Mouse (Mus musculus): Measurements from ENCODE around the gene Pmm1. TPM values are rescaled to one million over a fixed set of nuclear protein-coding genes. Genes with fewer than 3 reads are reported as not detected.
A peak's percentile ranks its signal among the peaks of the same experiment; 100 is the strongest.
"Not testable (repeated sequence)": the region's sequence is repeated elsewhere in the genome, so short reads cannot be mapped to it uniquely, and the experiment has no call there.

Gene Pmm1
- total RNA-seq, 2 experiments from 2014 or later: 23.0 to 28.8 TPM

DNA sequence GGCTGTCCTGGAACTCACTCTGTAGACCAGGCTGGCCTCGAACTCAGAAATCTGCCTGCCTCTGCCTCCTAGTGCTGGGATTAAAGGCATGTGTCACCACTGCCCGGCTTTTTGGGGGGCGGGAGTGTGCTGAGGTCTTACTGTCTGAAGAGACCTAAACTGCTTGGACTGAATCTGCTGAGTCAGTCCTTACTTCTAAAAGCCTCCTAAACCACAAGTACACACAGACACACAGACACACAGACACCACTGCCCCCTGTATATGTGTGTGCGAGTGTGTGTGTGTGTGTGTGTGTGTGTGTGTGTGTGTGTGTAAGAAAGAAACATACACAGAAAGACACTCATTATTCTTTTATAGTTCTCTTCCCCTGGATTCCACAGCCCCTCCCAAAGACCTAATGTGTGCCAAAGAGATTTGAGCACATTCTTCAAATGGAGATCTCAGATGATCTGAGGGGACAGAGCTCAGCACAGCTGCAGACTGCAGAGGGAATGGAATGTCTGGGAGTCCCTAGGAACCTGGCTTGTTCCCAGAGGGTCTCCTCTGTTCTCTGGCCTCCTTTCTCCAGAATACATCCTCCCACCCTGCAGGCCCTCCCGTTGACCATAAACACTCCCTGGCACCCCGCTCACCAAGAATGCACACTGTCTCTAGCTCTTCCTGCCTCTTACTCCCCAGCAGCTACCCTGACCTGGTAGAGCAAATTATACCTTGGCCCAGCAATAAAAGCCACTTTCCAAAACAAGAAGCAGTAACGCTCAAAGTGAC lies 24.7 kb downstream of the Pmm1 start:
- intact Hi-C loops (cut with DNase I): no loop called here
- DNase-seq: no peak

DNA sequence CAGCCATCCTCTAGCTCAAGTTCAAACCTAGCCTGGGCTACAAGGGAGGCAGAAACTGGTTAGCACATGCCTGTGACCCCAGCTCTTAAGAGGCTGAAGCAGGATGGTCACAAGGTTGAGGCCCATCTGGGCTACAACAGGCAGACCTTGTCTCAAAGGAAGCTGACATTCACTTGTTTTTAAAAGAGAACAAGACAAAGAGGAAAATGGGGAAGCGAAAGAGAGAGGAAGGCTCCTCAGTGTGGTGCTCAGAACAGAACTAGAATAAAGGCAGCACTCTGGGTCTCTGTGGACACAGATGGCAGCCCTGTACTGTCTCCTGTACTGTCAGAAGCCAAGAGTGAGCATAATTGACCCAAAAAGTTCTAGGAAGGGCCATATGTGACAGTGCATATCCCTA lies 26.7 kb downstream of the Pmm1 start:
- intact Hi-C loops (cut with DNase I): no loop called here
- no peak for DNase-seq

DNA sequence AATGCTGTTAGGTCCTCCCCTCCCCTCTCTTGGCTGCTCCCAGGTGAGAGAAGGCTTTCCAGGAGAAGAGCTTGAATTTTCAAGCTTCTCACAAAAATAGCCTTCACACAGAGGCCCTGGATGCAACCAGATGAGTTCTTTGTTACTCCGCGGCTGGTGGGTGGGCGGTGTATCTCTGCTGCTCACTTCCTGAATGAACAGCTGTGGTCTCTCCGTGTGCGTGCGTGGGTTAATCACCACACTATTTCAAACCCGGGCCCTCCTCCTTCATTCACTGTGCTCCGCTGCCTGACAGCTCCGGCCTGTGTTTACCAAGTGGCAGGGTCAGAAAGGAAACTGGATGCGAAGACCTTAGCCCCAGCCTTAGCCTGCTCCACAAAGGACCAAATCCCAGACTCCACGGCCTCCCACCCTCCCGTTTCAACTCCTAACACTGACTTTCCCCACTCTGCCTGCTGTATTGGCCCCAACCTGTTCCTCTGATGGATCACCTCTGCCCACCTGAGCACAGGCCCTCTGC lies 27.7 kb downstream of the Pmm1 start:
- DNase-seq: no peak
- intact Hi-C loops (cut with DNase I): no loop called here

DNA sequence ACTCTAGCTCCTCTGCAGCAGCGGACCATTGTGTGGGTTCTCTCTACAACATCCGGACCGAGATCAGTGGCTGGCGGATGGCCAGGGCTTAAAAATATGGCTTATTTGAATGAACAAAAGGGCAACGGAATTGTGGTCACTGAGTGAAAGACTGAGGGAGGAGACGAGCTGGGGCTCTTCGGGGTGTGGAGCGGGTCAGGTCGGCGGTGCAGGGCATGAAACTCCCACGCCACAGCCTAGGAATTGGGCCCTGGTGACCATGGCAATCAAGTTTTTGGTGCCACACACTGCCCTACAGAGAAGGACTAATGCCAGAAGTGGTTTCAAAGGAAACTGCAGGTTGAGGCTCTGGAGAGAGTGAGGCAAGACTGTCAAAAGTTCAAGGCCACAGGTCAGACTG lies 32.5 kb downstream of the Pmm1 start:
- DNase-seq: peak; percentile 52 to 61
- intact Hi-C loops (cut with DNase I): no loop called here

DNA sequence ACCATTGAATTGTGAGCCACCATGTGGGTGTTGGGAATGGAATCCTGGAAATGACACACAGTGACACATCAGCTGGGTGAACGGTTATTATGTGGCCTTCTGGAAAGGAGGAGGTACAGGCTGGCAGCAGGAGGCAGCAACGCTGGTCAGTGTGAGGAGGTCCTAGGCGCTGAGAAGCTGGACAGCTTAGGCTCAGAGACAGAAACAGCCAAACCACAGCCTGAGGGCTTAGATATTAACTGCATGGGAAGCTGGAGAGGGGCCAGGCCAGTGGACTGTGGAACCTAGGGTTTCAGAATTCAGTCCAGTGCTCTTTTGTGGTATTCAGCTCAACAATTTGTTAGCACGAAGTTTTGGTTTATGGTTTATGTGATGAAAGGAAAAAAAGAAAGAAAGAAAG lies 33.0 kb downstream of the Pmm1 start:
- no peak for DNase-seq
- intact Hi-C loops (cut with DNase I): no loop called here

DNA sequence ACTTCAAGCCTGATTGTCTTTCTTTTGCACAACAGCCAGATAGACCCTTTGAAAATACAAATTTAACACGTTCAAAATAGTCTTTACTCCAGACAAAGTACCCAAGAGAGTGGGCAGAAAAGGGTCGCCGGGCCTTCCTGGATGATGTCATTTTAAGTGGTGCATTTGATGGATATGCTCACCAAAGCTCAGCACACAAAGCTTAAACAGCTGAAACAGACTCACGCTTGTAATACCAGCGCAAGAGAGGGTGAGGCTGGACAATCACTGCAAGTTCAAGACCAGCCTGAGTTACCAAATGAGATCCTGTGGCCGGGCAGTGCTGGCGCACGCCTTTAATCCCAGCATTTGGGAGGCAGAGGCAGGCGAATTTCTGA lies 34.3 kb downstream of the Pmm1 start:
- no peak for DNase-seq
- intact Hi-C loops (cut with DNase I): no loop called here

DNA sequence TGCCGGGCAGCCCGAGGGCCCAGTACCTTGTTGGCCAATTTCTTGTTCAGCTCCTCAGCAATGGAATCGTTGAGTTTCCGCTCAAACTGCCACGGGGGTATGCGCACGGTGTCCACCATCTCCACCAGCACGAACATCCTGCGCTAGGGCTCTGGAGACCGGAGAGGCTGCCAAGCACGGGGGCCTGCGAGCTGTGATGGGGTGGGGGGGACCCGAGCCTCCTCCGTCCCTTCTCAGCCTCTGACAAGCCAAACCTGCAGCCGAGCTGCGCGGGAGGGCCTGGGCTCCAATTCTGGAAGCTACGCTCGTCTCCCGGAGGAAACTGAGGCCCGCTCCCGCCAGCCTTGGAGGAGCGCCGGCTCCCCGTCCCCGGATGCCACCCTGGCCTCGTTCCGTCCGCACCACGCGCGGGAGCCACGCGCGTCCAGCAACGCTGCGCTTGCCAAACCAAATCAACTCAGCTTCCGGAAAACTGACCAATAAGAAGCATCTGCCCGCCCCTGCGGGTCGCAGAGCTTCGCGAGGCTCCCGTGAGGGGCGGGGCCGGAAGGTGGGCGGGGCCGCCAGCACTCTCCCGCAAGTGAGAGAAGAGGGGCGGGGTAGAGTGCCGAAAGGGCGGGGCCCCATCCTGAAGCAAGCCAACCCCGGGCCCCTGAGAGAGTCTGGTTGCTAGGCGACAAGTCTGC lies 34.8 kb downstream of the Pmm1 start, which contains the start of gene Polr3h:
TSS of gene Polr3h (minus strand) at position 481 of the 686 bp plus-strand sequence.
- intact Hi-C loops (cut with DNase I): no loop called here
- DNase-seq: peak; percentile 93 to 96

DNA sequence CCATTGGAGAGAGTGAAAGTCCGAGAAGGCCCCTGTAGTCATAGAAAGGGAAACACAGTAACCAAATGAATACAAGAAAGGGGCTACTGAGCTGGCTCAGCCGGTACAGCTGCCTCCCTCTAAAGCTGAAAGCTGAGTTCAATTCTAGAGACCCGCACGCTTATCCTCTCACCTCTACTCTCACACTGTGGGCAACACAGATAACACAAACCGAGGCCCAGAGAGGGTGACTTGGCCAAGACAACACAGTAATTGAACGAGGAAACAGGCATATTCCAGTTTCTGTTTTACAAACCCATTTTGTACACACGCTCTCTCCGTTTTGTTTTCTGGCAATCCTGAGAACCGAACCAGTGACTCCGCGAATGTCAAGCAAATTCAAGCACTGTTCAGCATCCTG lies 35.8 kb downstream of the Pmm1 start:
- DNase-seq: no peak
- intact Hi-C loops (cut with DNase I): no loop called here

DNA sequence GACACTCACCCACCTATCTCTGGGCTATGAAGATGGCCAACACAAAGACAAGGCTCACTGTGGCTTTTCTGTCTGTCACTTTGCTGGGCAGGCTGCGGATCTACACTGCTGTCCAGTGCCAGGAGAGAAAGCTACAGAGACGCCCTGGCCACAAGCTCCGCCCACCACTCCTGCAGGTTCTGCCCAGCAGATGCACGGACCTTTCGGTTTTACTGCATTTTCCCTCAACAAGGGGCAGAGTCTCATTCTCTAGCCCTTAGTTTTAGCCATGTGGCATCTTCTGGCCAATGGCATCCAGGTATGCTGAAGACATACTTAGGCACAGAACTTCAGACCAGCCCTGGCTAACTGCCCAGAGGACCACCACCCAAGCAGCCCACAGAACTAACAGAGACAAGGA lies 39.5 kb downstream of the Pmm1 start:
- no peak for DNase-seq
- intact Hi-C loops (cut with DNase I): no loop called here

DNA sequence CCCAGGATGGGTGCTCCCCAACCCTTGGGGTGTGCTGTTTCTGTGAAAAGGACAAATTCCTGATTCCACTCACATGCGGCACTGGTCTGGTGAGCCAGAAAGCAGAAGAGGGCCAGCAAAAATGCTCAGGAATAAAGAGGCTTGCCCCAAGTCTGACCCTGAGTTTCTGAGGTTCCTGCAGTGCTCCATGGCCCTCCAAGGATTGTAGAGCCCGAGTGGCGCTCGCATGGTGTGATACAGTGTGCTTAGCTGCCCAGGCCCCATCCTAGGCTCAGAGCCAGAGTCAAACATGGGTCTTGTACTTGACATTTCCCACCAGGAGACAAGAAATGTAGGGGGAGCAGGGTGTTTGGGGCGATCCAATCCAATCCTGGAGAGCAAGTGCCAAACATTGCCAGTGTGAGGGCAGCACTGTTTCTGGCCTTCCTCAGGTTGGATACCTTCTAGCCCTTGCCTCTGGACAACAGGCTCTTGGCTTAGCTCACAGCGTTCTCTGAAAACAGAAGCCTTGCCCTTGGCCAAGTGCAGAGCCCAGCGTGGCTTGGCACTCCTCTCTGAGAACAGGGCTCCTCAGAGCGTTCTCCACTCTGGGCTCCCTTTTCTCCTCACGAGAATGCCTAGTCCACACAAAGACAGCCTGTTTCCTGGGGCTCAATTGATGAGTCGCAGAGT lies 40.0 kb downstream of the Pmm1 start:
- intact Hi-C loops (cut with DNase I): no loop called here

DNA sequence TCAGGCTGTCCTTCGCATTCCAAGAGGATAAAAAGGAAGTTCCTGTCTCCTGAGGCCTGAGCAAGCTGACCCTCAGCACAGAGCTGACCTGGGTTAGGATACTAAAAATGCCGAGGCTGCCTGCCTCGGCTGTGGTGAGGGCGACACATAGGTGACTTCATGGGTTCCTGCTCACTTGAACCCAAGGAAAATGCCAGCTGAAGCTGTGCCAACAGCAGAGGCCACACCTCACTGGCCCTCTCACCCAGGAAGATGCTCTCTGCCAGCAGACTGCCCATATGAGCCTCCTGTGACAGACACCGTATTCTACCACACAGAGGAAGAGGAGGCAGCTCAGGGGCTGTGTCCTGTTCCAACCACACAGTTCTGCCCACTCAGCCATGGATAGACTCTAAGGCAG lies 41.7 kb downstream of the Pmm1 start:
- intact Hi-C loops (cut with DNase I): no loop called here
- DNase-seq: no peak

More for the DNA sequence above, 40.0 kb downstream of the Pmm1 start:
- no peak for DNase-seq

DNA sequence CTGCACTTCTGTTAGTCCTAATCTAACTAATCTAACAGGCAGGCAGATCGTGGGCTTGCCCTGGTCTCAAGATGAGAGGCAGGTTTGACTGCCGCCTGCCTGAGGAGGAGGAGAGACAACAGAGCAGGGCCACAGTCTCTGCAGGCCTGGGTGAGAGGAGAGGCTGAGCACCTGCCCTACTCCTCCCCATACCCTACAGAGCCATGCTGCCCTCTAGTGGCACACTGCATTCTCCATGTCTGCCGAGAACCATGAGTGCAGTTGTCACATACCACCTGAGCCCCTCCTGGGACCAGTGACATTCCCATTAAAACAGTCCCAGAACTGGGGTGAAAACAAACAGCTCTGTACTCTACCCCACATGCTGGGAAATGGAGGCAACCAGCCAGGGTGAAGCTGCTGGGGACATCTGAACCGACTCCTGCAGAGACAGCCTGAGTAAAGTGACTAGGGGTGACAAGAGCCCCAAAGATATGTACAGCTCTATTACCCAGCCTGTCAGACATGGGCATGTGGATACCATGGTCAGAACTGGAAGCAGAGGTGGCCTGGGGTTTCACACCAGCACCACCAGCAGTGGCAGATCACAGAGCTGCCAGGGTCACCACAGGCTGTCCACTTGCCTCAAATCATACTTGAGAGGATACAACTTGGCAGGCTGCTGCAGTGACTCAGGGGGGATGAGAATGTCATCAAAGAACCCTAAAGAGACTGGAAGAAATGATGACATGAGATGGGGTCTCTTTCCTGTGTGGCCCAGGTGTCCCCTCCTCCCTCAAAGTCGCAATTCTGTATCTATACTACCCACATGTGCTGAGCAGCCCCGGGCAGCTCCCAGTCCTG lies 42.9 kb downstream of the Pmm1 start:
- intact Hi-C loops (cut with DNase I): no loop called here
- peak; percentile 79 to 86 for DNase-seq

DNA sequence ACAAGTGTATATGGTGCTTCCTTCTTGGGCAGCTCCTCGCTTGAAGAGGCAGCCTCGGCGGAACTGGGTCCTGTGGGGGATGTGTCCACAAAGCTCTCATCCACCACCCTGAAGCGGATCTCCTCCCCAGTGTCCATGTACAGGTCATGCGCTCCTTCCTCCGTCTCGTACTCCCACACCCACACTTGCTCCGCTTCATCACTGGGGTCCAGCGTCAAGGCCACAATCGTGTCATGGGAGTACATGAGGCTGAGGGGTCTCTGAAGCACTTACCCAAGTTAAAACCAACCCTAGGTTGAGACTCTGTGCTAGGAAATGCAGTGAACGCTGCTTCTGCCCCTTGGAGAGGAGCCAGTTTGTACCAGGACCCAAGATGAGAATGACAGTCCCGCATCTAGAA lies 43.5 kb downstream of the Pmm1 start:
- DNase-seq: no peak
- intact Hi-C loops (cut with DNase I): no loop called here

DNA sequence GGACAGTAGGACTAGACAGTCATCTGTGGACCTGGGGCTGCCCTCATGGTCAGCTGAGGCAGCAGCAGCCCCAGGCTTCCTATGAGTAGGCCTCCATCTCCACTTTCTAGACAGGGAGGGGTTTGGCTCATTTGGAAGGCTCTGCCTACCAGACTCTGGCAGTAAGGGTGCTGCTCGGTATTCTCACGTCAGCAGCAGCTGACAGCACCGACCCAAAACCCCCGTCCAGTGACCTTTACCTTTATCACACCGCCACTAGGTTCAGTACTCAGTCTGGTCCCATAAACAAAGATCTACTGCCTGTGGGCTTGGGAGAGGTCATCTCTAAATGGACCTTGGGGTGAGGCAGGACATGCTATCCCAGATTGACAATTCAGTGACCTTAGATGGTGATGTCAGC lies 45.1 kb downstream of the Pmm1 start:
- intact Hi-C loops (cut with DNase I): no loop called here

DNA sequence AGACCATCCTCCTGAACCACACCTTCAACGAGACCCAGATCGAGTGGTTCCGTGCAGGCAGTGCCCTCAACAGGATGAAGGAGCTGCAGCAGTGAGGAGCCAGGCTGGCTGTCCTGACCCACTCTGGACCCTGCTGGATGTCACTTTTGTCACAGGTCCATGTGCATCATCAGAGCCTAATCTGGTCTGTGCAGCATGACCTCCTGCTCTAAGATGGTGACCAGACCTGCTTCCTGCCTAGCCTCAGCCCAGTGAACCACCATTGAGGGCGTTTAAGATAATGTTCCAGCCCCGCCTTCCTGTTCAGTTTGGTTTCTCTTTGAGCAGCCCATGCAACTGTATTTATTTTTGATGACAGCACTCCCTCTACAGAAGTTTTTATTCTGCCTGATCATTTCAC lies 46.1 kb downstream of the Pmm1 start:
- DNase-seq: no peak
- intact Hi-C loops (cut with DNase I): no loop called here

More for the DNA sequence above, 45.1 kb downstream of the Pmm1 start:
- DNase-seq: no peak

DNA sequence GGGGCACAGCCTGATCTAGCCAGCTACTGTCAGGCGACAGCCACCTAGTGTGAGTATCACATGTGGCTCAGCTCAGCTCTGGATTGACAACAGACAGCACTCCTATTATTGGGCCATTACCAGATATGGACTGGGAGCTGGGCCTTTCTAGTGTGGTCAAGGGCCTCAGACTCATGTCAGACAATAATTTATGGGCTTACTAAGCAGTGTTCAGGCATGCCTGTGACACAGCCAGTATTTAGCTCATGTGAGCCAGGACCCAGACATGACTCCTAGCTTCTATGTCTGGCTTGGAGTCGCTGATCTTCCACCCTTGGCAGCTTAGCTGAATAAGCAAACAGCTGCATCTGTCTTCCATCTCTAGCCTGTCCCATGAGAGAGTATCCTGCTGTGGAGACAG lies 48.2 kb downstream of the Pmm1 start:
- intact Hi-C loops (cut with DNase I): no loop called here

DNA sequence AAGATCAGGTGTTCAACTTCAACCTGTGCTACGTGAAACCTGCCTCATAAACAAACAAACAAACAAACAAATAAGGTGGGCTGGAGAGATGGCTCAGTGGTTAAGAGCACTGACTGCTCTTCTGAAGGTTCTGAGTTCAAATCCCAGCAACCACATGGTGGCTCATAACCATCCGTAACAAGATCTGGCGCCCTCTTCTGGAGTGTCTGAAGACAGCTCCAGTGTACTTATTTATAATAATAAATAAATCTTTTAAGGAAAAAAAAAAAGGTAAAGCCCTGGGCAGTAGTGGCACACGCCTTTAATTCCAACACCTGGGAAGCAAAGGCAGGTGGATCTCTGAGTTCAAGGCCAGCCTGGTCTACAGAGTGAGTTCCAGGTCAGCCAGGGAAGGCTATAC lies 52.0 kb downstream of the Pmm1 start:
- intact Hi-C loops (cut with DNase I): not testable (repeated sequence)

More for the DNA sequence above, 48.2 kb downstream of the Pmm1 start:
- DNase-seq: no peak

DNA sequence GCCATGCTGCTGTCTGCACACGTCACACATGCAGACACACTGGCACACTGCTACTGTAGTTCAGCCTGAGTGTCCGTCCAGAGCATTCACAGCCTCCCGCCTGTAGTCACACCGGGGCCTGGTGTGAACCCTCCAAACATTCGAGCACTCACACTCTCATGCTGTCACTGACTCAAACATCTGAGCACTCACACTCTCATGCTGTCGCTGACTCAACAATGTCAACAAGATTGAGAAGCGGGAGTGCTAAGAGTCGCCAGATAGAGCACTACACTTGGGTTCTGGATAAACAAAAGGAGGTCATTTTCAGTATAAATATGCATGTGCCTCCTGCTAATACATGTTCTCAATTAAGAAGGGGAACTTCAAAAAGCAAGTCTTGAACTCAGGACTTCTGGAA lies 52.8 kb downstream of the Pmm1 start:
- intact Hi-C loops (cut with DNase I): no loop called here
- DNase-seq: no peak

More for the DNA sequence above, 52.0 kb downstream of the Pmm1 start:
- not testable (repeated sequence) for DNase-seq

DNA sequence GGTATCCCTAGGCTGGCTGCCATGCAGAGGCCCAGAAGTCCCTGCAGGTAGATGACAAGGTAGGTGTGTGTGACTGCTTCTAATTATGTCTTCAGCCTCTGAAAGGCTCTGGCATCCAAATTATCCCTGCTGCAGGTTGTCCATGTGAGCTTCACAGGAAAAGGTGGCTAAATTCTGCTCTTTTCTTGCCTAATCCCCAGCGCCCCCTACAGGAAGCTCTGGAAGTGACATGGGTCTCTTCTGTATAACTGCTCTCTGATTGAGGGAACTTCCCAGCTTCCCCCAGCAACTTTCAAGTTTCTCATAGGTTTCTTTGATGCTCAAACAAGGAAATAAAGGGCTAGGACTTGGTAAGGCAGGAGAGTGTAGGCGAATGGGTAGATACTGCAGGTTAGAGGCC lies 55.8 kb downstream of the Pmm1 start:
- peak; percentile 66 to 85 for DNase-seq
- intact Hi-C loops (cut with DNase I): loop anchor here (2.0 kb wide), 1 partner anchor 74 kb away; no protein-coding TSS in a partner anchor

Data from heart, postnatal 14 days (tissue).